9 mouse cellular contexts compared by ENCODE assay signal in genomic region chr1:39025142-39025541, GRCm38 (mm10). TPM values are rescaled to one million over a fixed set of nuclear protein-coding genes. Genes with fewer than 3 reads are reported as not detected.
A peak's percentile ranks its signal among the peaks of the same experiment; 100 is the strongest.
DNase-seq lines count a peak whose midpoint lies in the region; ATAC-seq lines count a peak whose summit lies in the region.
"Had no signal": no experiment of that assay in that cellular context is flagged by ENCODE, and none has a peak within 500 bp of the region (broad histone marks: within the 10 kb centered on the region; RNA-seq: fewer than 3 reads in every experiment).

No protein-coding gene starts in this region.

- H3K9ac ChIP-seq in forebrain, embryonic 11.5 days (ENCODE audit: low read length): no peak overlapping the region
- no peak overlapping the region for H3K9ac ChIP-seq in forebrain, embryonic 15.5 days (replicated peaks)
- H3K9ac ChIP-seq in midbrain, embryonic 11.5 days (ENCODE audit: low read length): no peak overlapping the region

- no peaks in the 10 kb centered on the region for H3K36me3 ChIP-seq in forebrain, embryonic 11.5 days (ENCODE audit: control insufficient read depth, insufficient read depth, low read length)
- H3K36me3 ChIP-seq in forebrain, embryonic 15.5 days: no peaks in the 10 kb centered on the region
- H3K36me3 ChIP-seq in midbrain, embryonic 11.5 days (ENCODE audit: control insufficient read depth, insufficient read depth, low read length): no peaks in the 10 kb centered on the region

- no peaks in the 10 kb centered on the region for H3K9me3 ChIP-seq in forebrain, embryonic 11.5 days (ENCODE audit: control insufficient read depth, low read length)
- no peaks in the 10 kb centered on the region for H3K9me3 ChIP-seq in forebrain, embryonic 15.5 days
- H3K9me3 ChIP-seq in midbrain, embryonic 11.5 days (ENCODE audit: control insufficient read depth, low read length): no peaks in the 10 kb centered on the region

- no peak overlapping the region for H3K4me3 ChIP-seq in forebrain, embryonic 11.5 days (ENCODE audit: low read depth, low read length)
- no peak overlapping the region for H3K4me3 ChIP-seq in forebrain, embryonic 15.5 days
- no peak overlapping the region for H3K4me3 ChIP-seq in midbrain, embryonic 11.5 days (ENCODE audit: low read depth, low read length)

- peaks cover 3% of the 10 kb centered on the region; the same call in 1 of the 2 replicates for H3K4me1 ChIP-seq in forebrain, embryonic 11.5 days (replicated peaks; ENCODE audit: control insufficient read depth, insufficient read depth, low read length)
- peaks cover 17% of the 10 kb centered on the region for H3K4me1 ChIP-seq in forebrain, embryonic 15.5 days
- peaks cover 8% of the 10 kb centered on the region for H3K4me1 ChIP-seq in midbrain, embryonic 11.5 days (ENCODE audit: control insufficient read depth, insufficient read depth, low read length)

- WGBS in forebrain, embryonic 11.5 days: 36% methylated on average over 7 of the region's 7 CpGs
- 18% methylated on average over 7 of the region's 7 CpGs for WGBS in forebrain, embryonic 15.5 days
- 27% methylated on average over 7 of the region's 7 CpGs for WGBS in midbrain, embryonic 11.5 days

- H3K4me2 ChIP-seq in forebrain, embryonic 11.5 days (ENCODE audit: low read depth, low read length, severe bottlenecking): no peak overlapping the region
- H3K4me2 ChIP-seq in forebrain, embryonic 15.5 days (replicated peaks): no peak overlapping the region
- 0 out of 2 replicates have a peak overlapping the region, but pooled peaks have one; percentile 3 for H3K4me2 ChIP-seq in midbrain, embryonic 11.5 days

- H3K27ac ChIP-seq in forebrain, embryonic 11.5 days (ENCODE audit: low read depth, low read length): no peak overlapping the region
- no peak overlapping the region for H3K27ac ChIP-seq in forebrain, embryonic 15.5 days (replicated peaks)
- H3K27ac ChIP-seq in midbrain, embryonic 11.5 days (ENCODE audit: low read depth, low read length): no peak overlapping the region
- H3K27ac ChIP-seq: kidney, postnatal 0 days had no signal

- no peaks in the 10 kb centered on the region for H3K27me3 ChIP-seq in forebrain, embryonic 11.5 days (ENCODE audit: control insufficient read depth, insufficient read depth, low read length)
- H3K27me3 ChIP-seq in forebrain, embryonic 15.5 days: no peaks in the 10 kb centered on the region
- no peaks in the 10 kb centered on the region for H3K27me3 ChIP-seq in midbrain, embryonic 11.5 days (ENCODE audit: control insufficient read depth, insufficient read depth, low read length)

- no peak for DNase-seq in forebrain, embryonic 11.5 days (ENCODE audit: low spot score)
- peak; percentile 52 for DNase-seq in CD4-positive, CD25-positive, alpha-beta regulatory T cell, adult 2 months (ENCODE audit: low read depth, low spot score)
- DNase-seq in cerebellum, postnatal 25 days: peak; percentile 46 to 64
- DNase-seq in midbrain, embryonic 11.5 days (ENCODE audit: low spot score, missing footprints): no peak
- no peak for DNase-seq in ovary, adult 18-20 months (ENCODE audit: low spot score)
- DNase-seq in urinary bladder, postnatal 4 days (ENCODE audit: low spot score in 2 of 2): no peak
- no peak for DNase-seq in testis, postnatal 10 days (ENCODE audit: low spot score)

- 0 out of 2 replicates have a peak, but pooled peaks have one; percentile 39 for ATAC-seq in forebrain, embryonic 11.5 days (replicated peaks; ENCODE audit: low FRiP score)
- no peak for ATAC-seq in forebrain, embryonic 15.5 days (replicated peaks)
- no peak for ATAC-seq in midbrain, embryonic 11.5 days (ENCODE audit: low FRiP score)

RNA-seq across cellular contexts. Expression of gene Pdcl3, which starts 39.7 kb away (rescaled TPM):
- polyA plus RNA-seq in forebrain, embryonic 11.5 days (2014; fragmentation: Nextera tagmentation; extraction: Ambion mirVana): 152 and 157 TPM in 2 replicates
- 169 and 174 TPM in 2 replicates for polyA plus RNA-seq in forebrain, embryonic 15.5 days (2015; fragmentation: Nextera tagmentation; extraction: Ambion mirVana)
- polyA plus RNA-seq in midbrain, embryonic 11.5 days (2014; fragmentation: Nextera tagmentation; extraction: Ambion mirVana): 161 and 174 TPM in 2 replicates

Comparison
In these comparisons a context has a peak if more than half of its experiments do, and no peak if none do; other contexts are left out.
1. DNase-seq: peak in CD4-positive, CD25-positive, alpha-beta regulatory T cell, adult 2 months (single experiment) and cerebellum, postnatal 25 days (2 of 2); none in forebrain, embryonic 11.5 days (single experiment), midbrain, embryonic 11.5 days (single experiment), ovary, adult 18-20 months (single experiment), urinary bladder, postnatal 4 days (0 of 2) and testis, postnatal 10 days (single experiment).